Mouse (Mus musculus) frontal cortex, postnatal 14 days (tissue): ENCODE data around the gene Csf2rb.
A peak's percentile ranks its signal among the peaks of the same experiment; 100 is the strongest.

Source experiments
- DNase-seq, 2 experiments: peaks; one replicate each; pipeline ENCODE4 v3.0.0; 2022; ENCODE audit warnings: low spot score in 2 of 2

Csf2rb gene

DNA sequence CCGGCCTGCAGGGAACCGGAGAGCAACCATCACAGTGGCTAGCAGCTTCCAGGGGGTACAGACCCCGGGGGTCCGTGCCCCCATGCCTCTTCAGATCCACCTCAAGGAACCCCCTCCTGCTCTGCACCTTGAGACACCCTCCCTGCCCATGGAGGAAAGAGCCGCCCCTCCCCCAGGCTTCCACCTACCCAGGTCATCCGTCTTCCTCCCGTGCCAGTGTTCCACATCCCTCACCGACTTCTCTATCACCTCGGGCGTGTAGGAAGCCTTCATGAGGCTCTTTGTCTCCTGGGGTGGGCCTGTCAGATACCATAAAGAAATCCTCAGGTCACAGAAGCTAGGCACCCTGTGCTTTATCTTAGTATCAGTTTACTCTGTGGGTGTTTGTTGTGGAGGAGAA lies 53.0 kb downstream of the Csf2rb start:
- no peak for DNase-seq

DNA sequence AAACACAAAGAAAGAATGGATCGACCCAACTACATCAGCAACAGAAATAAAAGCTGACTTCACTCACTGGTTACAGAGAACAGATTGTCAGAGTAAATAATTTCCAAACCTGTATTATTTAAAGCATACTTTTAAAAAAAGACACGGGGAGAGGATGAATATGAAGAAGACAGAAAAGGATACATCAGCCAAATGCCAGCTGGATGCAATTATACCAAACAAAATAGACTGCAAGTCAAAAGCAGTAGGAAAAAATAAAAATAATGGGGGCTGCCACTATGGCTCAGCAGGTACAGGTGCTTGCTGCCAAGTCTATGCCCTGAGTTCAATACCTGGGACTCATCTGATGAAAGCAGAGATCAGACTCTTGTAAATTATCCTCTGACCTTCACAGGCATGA lies 54.7 kb downstream of the Csf2rb start:
- DNase-seq, result no peak

DNA sequence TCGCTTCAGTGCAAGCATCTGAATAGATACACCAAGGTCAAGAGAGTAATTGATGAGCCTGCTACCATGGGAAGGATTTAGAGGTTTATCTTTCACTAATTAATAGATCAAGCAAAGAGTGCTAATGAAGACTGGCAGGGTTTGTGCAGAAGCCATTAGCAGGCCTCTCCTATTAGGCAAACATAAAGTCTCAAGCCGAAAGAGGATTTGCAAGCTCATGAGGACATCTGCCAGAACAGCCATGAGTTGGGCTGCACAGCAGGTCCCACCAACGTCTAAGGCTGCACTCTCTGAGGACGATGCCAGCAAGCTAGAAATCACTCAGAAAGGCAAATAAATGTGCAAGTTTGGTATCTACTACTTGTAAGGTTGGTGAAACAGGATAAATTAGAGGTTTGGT lies 55.2 kb downstream of the Csf2rb start:
- DNase-seq, result no peak

DNA sequence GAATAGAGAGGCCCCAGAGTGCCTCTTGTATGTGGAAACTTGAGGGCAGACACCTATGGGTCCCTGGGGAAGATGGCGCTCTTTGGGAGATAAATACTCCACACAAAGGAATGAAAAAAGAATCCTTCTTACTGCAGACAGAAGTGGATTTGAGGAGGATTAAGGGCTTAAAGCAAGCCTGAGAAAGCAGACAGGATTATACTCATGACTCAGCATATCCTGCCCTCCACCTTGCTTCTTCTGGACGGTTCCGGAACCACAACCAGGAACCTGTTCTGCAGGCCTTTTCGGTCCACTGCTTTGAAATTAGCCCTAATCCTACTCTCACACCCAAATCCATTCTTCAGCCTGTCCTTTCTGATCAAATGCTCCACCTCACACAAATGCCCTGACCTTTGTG lies 56.6 kb downstream of the Csf2rb start:
- DNase-seq, result no peak

DNA sequence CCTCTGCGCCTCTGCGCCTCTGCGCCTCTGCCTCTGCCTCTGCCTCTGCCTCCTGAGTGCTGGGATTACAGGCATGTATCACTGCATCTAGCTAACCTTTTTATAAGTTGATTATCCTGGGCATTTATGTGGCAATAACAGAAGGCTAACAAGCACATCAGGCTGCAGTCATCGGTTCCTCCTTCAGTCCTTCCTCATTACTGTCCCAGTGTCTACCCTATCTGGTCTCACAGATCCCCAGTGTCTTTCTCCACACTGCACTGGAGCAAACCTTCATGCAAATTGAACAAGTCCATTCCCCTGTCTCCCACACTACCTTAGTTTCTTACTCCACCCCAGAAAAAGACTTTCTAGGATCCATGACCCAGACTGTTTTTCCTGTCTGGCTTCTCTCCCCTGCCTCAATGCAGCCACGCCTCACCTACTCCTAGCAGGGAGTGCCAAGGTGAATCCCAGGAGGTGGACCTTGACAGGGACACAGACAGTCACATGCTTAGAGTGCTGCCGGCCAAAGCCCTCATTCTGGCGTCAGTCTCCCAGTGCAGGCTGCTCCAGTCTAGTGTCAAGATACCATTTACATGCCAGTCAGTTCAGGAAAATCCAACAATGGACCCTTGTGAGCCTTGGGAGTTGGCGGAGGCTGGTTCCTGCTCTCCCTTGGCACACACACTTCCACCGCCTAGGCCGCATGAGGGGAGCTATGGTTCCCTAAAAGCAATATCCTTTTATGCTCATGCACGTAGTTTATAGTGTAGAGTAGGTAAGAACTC lies 58.1 kb downstream of the Csf2rb start:
- DNase-seq, result peak in 1 of 2 experiments; percentile 49

DNA sequence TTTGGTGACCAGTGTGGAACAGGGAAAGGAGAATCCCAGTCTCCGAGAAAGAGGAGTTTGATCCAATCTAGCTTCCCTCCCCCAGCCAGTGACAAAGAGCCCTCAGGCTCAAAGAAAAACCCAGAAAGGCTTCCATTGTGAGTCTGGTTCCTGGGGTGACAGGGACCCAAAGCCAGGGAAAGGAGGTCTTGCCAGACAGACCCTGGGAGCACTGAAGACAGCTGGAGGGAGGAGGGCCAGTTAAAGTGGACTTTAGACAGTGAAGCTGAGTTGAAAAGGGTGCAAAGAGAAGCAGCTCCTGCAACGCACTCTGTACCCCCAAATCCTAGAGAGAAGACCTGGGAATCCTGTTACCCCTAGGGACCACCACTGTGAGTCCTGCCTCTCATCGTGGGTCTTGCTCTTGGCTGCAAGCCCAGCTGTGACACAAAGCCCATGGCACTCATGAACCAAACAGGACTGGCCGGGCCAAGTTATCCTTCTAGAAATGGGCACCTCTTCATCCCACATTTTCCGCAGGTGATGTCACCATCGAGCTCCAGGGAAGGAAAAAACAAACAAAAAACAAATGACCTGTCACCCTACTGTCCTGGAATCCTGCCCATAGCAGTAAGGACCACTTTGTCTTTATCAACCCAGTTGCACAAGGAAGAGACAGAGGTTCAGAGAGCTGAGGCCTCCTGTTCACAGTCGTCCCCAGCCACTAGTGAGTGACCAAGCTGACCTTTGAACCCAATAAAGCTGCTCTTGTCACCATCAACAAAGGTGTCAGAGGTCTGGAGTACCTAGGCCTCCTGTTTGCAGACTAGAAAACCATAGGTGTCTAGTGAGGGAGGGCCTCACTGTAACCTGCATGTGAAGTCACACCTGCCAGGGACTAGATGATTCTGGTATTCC lies 58.9 kb downstream of the Csf2rb start:
- peak in 1 of 2 experiments; percentile 35 for DNase-seq

GRCm38 (mm10) chr15:78385564-78385963 lies 60.0 kb downstream of the Csf2rb start:
- DNase-seq, result no peak

GRCm38 (mm10) chr15:78390855-78391254 lies 65.3 kb downstream of the Csf2rb start:
- DNase-seq, result no peak

DNA sequence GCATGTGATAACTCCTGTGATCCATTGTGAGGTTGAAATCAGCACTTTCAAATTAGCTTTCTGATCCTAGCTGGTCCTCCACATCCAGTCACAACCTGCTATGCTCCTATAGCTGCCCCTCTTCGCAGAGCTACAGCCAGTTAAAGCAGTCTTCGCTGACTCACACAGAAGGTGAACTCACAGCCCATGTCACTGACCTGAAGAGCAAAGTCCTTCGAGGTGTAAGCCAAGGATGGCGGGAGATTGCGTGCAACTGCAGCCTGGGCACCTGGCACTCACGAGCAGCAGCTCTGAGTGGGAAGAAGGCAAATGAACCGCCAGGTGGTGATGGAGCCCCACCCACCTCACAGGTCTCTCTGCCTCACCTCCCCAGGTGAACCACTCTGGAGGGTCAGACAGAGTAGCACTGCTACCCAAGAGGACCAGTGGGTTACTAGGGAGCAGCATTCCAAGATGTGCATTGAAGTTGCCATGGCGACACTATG lies 70.0 kb downstream of the Csf2rb start, which contains the start of gene Tex33:
TSS of gene Tex33 (minus strand) at position 435 of the 485 bp plus-strand sequence.
- DNase-seq, result no peak

- no peak for DNase-seq
Measured at GRCm38 (mm10) chr15:78401345-78401744, 75.8 kb downstream of the Csf2rb start.

DNA sequence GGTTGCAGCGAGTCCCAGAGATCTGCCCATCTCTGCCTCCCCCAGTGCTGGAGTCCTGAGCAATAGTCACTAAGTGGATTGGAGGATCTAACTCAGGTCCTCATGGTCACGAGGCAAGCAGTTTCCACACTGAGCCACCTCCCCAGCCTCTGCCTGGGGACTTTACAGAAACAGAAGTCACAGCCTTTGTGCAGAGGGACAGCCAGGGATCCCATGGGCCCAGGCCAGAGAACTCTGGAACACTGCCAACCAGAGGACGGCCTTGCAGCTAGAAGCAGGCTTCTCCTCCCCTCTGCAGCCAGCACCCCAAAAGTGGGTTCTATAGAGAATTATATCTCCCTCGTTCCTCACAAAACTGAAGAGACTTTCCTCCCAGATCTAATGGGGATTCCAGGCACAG lies 76.4 kb downstream of the Csf2rb start:
- peak in 1 of 2 experiments; percentile 45 for DNase-seq

DNA sequence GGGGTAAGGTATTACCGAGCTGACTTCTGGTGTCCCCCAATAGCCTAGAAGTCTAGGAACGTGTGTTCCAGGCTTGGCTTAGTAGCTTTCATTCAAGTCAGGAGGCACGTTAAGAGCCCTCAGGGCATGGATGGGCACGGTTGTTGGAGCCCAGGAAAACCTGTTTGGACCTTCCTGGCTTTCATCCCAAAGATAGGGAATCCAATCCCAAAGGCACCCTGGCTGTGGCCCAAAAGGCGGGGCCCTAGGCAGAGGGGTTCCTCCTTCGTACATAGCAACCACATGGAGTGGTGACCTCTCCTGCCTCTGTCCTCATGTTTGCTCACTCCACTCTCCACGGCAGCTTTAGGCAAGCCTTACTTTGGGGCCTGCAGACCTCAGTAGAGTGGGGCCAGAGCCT lies 76.9 kb downstream of the Csf2rb start:
- DNase-seq, result no peak

GRCm38 (mm10) chr15:78403301-78403741 lies 77.8 kb downstream of the Csf2rb start:
- no peak for DNase-seq
